Mouse (Mus musculus) cerebellum, adult 9-11 months (tissue): ENCODE measurements around the gene Pdap1.

Experiments used
- DNase-seq: peaks from one replicate; pipeline ENCODE4 v3.0.0; 2022

Pdap1 gene

DNA sequence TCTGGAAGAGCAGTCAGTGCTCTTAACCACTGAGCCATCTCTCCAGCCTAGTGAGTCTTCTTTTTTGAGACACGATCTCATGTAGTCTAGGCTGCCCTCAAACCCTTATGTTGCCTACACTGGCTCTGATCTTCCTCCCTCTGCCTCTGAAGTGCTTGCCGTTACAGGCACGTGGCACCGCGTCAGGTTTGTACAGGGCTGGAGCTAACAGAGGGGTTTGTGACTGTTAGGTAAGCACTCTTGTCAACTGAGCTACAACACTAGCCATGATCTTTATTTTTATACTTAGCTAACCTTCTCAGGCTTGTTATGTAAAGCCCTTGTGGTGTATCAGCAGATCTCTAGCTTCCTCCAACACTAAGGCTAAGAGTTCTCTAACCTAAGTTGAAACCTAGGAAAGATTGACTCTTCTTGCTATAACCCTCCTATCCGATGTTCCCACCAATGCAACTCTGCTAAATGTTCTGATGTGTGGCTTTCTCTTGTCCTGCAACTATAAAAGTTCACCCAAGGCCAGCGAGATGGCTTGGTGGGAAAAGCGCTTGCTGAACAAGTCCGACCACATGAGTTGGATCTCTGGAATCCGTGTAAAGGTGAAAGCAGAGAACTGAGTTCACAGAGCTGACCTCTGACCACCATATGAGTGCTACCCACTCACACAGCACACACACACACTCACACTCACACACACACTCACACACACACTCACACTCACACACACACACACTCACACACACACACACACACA, 58.0 kb downstream of the Pdap1 start:
- no peak for DNase-seq
